Mouse (Mus musculus) kidney, embryonic 16.5 days (tissue): Measurements from ENCODE around the gene Tmem97. TPM values are rescaled to one million over a fixed set of nuclear protein-coding genes. Genes with fewer than 3 reads are reported as not detected.
A peak's percentile ranks its signal among the peaks of the same experiment; 100 is the strongest.
"Not testable (repeated sequence)": the region's sequence is repeated elsewhere in the genome, so short reads cannot be mapped to it uniquely, and the experiment has no call there.

Experiments used
- ATAC-seq: fragments of 200-750 bp; cut with Nextera tagmentation; 2 replicates; pipeline ENCODE4 v1.8.0; 2017; ENCODE audit warnings: moderate TSS enrichment; ENCODE audit not compliant: low FRiP score, low TSS enrichment
- H3K27ac ChIP-seq: fragments of 300-500 bp; sonication (generic); 2 replicates; pipeline ENCODE4 v1.5.1; 2014; ENCODE audit warnings: low read length
- H3K27me3 ChIP-seq: fragments of 300-500 bp; sonication (generic); 2 replicates; pipeline ENCODE4 v1.6.1; 2014; ENCODE audit warnings: low read length, control low read depth, mixed read lengths; ENCODE audit not compliant: insufficient read depth
- H3K36me3 ChIP-seq: fragments of 300-500 bp; sonication (generic); 2 replicates; pipeline ENCODE4 v1.6.1; 2014; ENCODE audit warnings: low read length, control low read depth, mixed read lengths; ENCODE audit not compliant: insufficient read depth
- H3K4me1 ChIP-seq: fragments of 300-500 bp; sonication (generic); 2 replicates; pipeline ENCODE4 v1.6.1; 2014; ENCODE audit warnings: low read length, control low read depth, mixed read lengths; ENCODE audit not compliant: insufficient read depth
- H3K4me2 ChIP-seq: fragments of 300-500 bp; sonication (generic); replicated peaks from 2 replicates; pipeline ENCODE4 v1.6.1; 2014; ENCODE audit warnings: low read depth, low read length
- H3K4me3 ChIP-seq: fragments of 300-500 bp; sonication (generic); 2 replicates; pipeline ENCODE4 v1.5.1; 2014; ENCODE audit warnings: mild to moderate bottlenecking, low read length
- H3K9ac ChIP-seq: fragments of 300-500 bp; sonication (generic); replicated peaks from 2 replicates; pipeline ENCODE4 v1.6.1; 2014; ENCODE audit warnings: low read length
- H3K9me3 ChIP-seq: fragments of 300-500 bp; sonication (generic); 2 replicates; pipeline ENCODE4 v1.6.1; 2016; ENCODE audit warnings: low read length, control low read depth
- WGBS: fragments of 180-500 bp; shearing (Covaris S2); extraction: QIAGEN DNeasy Blood & Tissue Kit; methylation state at CpG from one replicate; pipeline ENCODE4 v1.1.7; 2014; 5-methylcytosine and 5-hydroxymethylcytosine counted together
- polyA plus RNA-seq: library from polyadenylated mRNA; unstranded; fragments of >200 nt; fragmentation: Nextera tagmentation; extraction: Ambion mirVana; gene quantifications from 2 replicates; pipeline ENCODE4 v1.2.1, GENCODE M21; 2015

Gene Tmem97
- polyA plus RNA-seq, 1 experiment from 2014 or later = 70.7 TPM

GRCm38 (mm10) chr11:78574975-78575374 is 24.4 kb upstream of the Tmem97 start:
- Histone ChIP-seq H3K4me1 (no peaks in the 10 kb centered on the region), H3K27ac (no peak overlapping the region), H3K9me3 (no peaks in the 10 kb centered on the region), H3K36me3 (peaks cover 47% of the 10 kb centered on the region), H3K27me3 (no peaks in the 10 kb centered on the region), H3K9ac (no peak overlapping the region), H3K4me3 (no peak overlapping the region), H3K4me2 (no peak overlapping the region)
- no peak for ATAC-seq
- 29% methylated on average over 2 of the region's 2 CpGs for WGBS

GRCm38 (mm10) chr11:78574536-78574935 is 24.0 kb upstream of the Tmem97 start:
- no peaks in the 10 kb centered on the region for H3K9me3 ChIP-seq
- no peaks in the 10 kb centered on the region for H3K27me3 ChIP-seq
- peaks cover 45% of the 10 kb centered on the region for H3K36me3 ChIP-seq
- no peaks in the 10 kb centered on the region for H3K4me1 ChIP-seq
- no peak overlapping the region for H3K27ac ChIP-seq
- ATAC-seq = no peak
- no peak overlapping the region for H3K4me2 ChIP-seq
- WGBS = 87% methylated on average over 3 of the region's 3 CpGs
- H3K4me3 ChIP-seq = no peak overlapping the region
- H3K9ac ChIP-seq = no peak overlapping the region

GRCm38 (mm10) chr11:78574031-78574430 is 23.5 kb upstream of the Tmem97 start:
- H3K9ac ChIP-seq, H3K4me3 ChIP-seq, ATAC-seq, H3K4me2 ChIP-seq, H3K27ac ChIP-seq, H3K9me3 ChIP-seq, H3K27me3 ChIP-seq, H3K4me1 ChIP-seq: not testable (repeated sequence)
- WGBS = 98% methylated on average over 3 of the region's 4 CpGs
- H3K36me3 ChIP-seq = peaks cover 42% of the 10 kb centered on the region

- no peak overlapping the region for H3K4me2 ChIP-seq
- H3K9ac ChIP-seq = no peak overlapping the region
- H3K4me1 ChIP-seq = no peaks in the 10 kb centered on the region
- ATAC-seq = no peak
- peaks cover 33% of the 10 kb centered on the region for H3K36me3 ChIP-seq
- no peak overlapping the region for H3K27ac ChIP-seq
- 90% methylated on average over 6 of the region's 6 CpGs for WGBS
- H3K27me3 ChIP-seq = no peaks in the 10 kb centered on the region
- no peaks in the 10 kb centered on the region for H3K9me3 ChIP-seq
- H3K4me3 ChIP-seq = no peak overlapping the region
Measured at GRCm38 (mm10) chr11:78571854-78572253, 21.3 kb upstream of the Tmem97 start.

- Histone ChIP-seq H3K27ac (no peak overlapping the region), H3K4me3 (no peak overlapping the region), H3K4me2 (no peak overlapping the region), H3K4me1 (0 out of 2 replicates have a peak, but pooled peaks cover 4% of the 10 kb centered on the region), H3K36me3 (peaks cover 33% of the 10 kb centered on the region), H3K27me3 (no peaks in the 10 kb centered on the region), H3K9ac (no peak overlapping the region), H3K9me3 (no peaks in the 10 kb centered on the region)
- WGBS = 95% methylated on average over 8 of the region's 8 CpGs
- ATAC-seq = no peak
Measured at GRCm38 (mm10) chr11:78571441-78571840, 20.9 kb upstream of the Tmem97 start.

GRCm38 (mm10) chr11:78569806-78570205 is 19.2 kb upstream of the Tmem97 start:
- no peak overlapping the region for H3K27ac ChIP-seq
- H3K9me3 ChIP-seq = no peaks in the 10 kb centered on the region
- ATAC-seq = no peak
- H3K27me3 ChIP-seq = no peaks in the 10 kb centered on the region
- no peak overlapping the region for H3K4me3 ChIP-seq
- peaks cover 7% of the 10 kb centered on the region; the same call in 1 of the 2 replicates for H3K4me1 ChIP-seq
- no peak overlapping the region for H3K4me2 ChIP-seq
- 47% methylated on average over 3 of the region's 3 CpGs for WGBS
- H3K9ac ChIP-seq = no peak overlapping the region
- H3K36me3 ChIP-seq = peaks cover 25% of the 10 kb centered on the region

- H3K9ac ChIP-seq = no peak overlapping the region
- H3K4me1 ChIP-seq = peaks cover 7% of the 10 kb centered on the region; the same call in 1 of the 2 replicates
- H3K9me3 ChIP-seq = no peaks in the 10 kb centered on the region
- no peak overlapping the region for H3K4me2 ChIP-seq
- no peak for ATAC-seq
- H3K4me3 ChIP-seq = no peak overlapping the region
- no peaks in the 10 kb centered on the region for H3K27me3 ChIP-seq
- H3K36me3 ChIP-seq = peaks cover 23% of the 10 kb centered on the region
- no peak overlapping the region for H3K27ac ChIP-seq
- WGBS = 67% methylated on average over 10 of the region's 10 CpGs
Measured at GRCm38 (mm10) chr11:78568827-78569226, 18.2 kb upstream of the Tmem97 start.

- no peak for ATAC-seq
- no peak overlapping the region for H3K4me3 ChIP-seq
- H3K27ac ChIP-seq = no peak overlapping the region
- H3K36me3 ChIP-seq = peaks cover 20% of the 10 kb centered on the region; the same call in 1 of the 2 replicates
- H3K9me3 ChIP-seq = no peaks in the 10 kb centered on the region
- no peak overlapping the region for H3K9ac ChIP-seq
- 70% methylated on average over 6 of the region's 6 CpGs for WGBS
- H3K4me2 ChIP-seq = no peak overlapping the region
- H3K4me1 ChIP-seq = peaks cover 7% of the 10 kb centered on the region; the same call in 1 of the 2 replicates
- H3K27me3 ChIP-seq = no peaks in the 10 kb centered on the region
Measured at GRCm38 (mm10) chr11:78567614-78568013, 17.0 kb upstream of the Tmem97 start.

GRCm38 (mm10) chr11:78566775-78567174 is 16.2 kb upstream of the Tmem97 start:
- Histone ChIP-seq H3K4me2 (no peak overlapping the region), H3K9ac (no peak overlapping the region), H3K27ac (peak overlapping the region; percentile 80), H3K36me3 (0 out of 2 replicates have a peak, but pooled peaks cover 14% of the 10 kb centered on the region), H3K4me1 (peaks cover 7% of the 10 kb centered on the region; the same call in 1 of the 2 replicates), H3K4me3 (no peak overlapping the region), H3K27me3 (no peaks in the 10 kb centered on the region), H3K9me3 (no peaks in the 10 kb centered on the region)
- peak; percentile 85 for ATAC-seq
- 31% methylated on average over 6 of the region's 6 CpGs for WGBS

- WGBS = 13% methylated on average over 4 of the region's 4 CpGs
- no peaks in the 10 kb centered on the region for H3K9me3 ChIP-seq
- H3K9ac ChIP-seq = no peak overlapping the region
- H3K27me3 ChIP-seq = no peaks in the 10 kb centered on the region
- no peak overlapping the region for H3K4me3 ChIP-seq
- H3K4me2 ChIP-seq = no peak overlapping the region
- ATAC-seq = peak; percentile 73
- no peak overlapping the region for H3K27ac ChIP-seq
- H3K4me1 ChIP-seq = no peaks in the 10 kb centered on the region
- H3K36me3 ChIP-seq = no peaks in the 10 kb centered on the region
Measured at GRCm38 (mm10) chr11:78560447-78560846, 9.9 kb upstream of the Tmem97 start.
